Mouse (Mus musculus): ENCODE measurements around the gene Mettl27.

DNA sequence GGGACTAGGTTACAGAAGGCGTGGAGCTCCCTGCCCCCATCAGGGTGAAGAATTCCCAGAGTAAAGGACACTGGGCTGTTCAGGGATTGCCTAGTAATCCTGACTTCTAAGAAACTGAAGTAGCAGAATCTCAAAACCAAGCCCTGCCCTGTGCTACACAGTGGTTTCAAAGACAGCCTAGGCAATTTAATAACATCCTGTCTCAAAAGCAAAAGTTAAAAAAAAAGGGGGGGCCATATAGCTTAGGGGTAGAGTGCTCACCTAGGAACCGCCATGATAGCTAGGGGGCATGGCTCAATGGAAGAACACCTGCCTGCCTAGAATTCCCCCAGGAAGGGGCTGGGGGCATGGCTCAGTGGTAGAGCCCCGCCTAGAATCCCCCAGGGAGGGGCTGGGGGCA lies 6.9 kb downstream of the Mettl27 start:
- TF ChIP-seq CTCF (IDR thresholded peaks at IDR 0.05; ENCODE audit: borderline replicate concordance, insufficient read depth, low read depth, low read length) (no peak), POLR2A (IDR thresholded peaks at IDR 0.05; ENCODE audit: borderline replicate concordance, insufficient read depth, low read length) (no peak)
